Mouse (Mus musculus) heart, adult 18-20 months (tissue): Measurements from ENCODE around the gene Taar9. TPM values are rescaled to one million over a fixed set of nuclear protein-coding genes. Genes with fewer than 3 reads are reported as not detected.
"Not testable (repeated sequence)": the region's sequence is repeated elsewhere in the genome, so short reads cannot be mapped to it uniquely, and the experiment has no call there.

Experiments
- DNase-seq, 2 experiments: peaks; one replicate each; pipeline ENCODE4 v3.0.0; 2021 to 2022; ENCODE audit warnings: mixed read lengths in 1 of 2
- total RNA-seq, 2 experiments: library from RNA; stranded (reverse); gene quantifications; 2 replicates each; pipeline ENCODE4 v1.2.3; 2021

Gene Taar9
- total RNA-seq, 2 experiments from 2014 or later: not detected

- DNase-seq: not testable (repeated sequence)
Observed at GRCm38 (mm10) chr10:24076200-24076599, 33.1 kb downstream of the Taar9 start, which contains the start of gene Taar8a. Gene Taar8a (plus strand): TSS chr10:24076500.

- DNase-seq: not testable (repeated sequence)
Observed at GRCm38 (mm10) chr10:24074751-24075150, 34.6 kb downstream of the Taar9 start.

GRCm38 (mm10) chr10:24058986-24059385 is 50.3 kb downstream of the Taar9 start:
- DNase-seq: no peak

Other genes starting within 250 kb of the Taar9 start
- gene Vnn1, start 214.8 kb downstream of the Taar9 start, total RNA-seq: under 1 TPM; 0.35 to 0.64 TPM
- gene Taar1, start 189.2 kb downstream of the Taar9 start, total RNA-seq: not detected
- not detected for gene Taar2, start 171.0 kb downstream of the Taar9 start, total RNA-seq
- gene Taar3, start 160.0 kb downstream of the Taar9 start, total RNA-seq: not detected
- gene Taar4, start 149.0 kb downstream of the Taar9 start, total RNA-seq: not detected
- gene Taar5, start 138.8 kb downstream of the Taar9 start, total RNA-seq: not detected
- gene Taar6, start 123.9 kb downstream of the Taar9 start, total RNA-seq: not detected
- not detected for gene Taar7a, start 116.1 kb downstream of the Taar9 start, total RNA-seq
- not detected for gene Taar7b, start 109.6 kb downstream of the Taar9 start, total RNA-seq
- gene Taar7d, start 82.3 kb downstream of the Taar9 start, total RNA-seq: not detected
- gene Taar7e, start 71.9 kb downstream of the Taar9 start, total RNA-seq: not detected
- not detected for gene Taar7f, start 60.0 kb downstream of the Taar9 start, total RNA-seq
- gene Taar8a, start 33.0 kb downstream of the Taar9 start, total RNA-seq: not detected
- not detected for gene Taar8b, start 17.2 kb downstream of the Taar9 start, total RNA-seq
- not detected for gene Taar8c, start 7.6 kb downstream of the Taar9 start, total RNA-seq
- gene Stx7, start 39.8 kb upstream of the Taar9 start, total RNA-seq: 10 to 100 TPM; 44.9 to 51.8 TPM
- gene Moxd1, start 114.0 kb upstream of the Taar9 start, total RNA-seq: under 1 TPM; 0.41 to 0.52 TPM